Mouse (Mus musculus): ENCODE results near the gene Olfr1411. TPM values are rescaled to one million over a fixed set of nuclear protein-coding genes. Genes with fewer than 3 reads are reported as not detected.
A peak's percentile ranks its signal among the peaks of the same experiment; 100 is the strongest.

The Olfr1411 gene
- not detected for polyA plus RNA-seq (2021)

DNA sequence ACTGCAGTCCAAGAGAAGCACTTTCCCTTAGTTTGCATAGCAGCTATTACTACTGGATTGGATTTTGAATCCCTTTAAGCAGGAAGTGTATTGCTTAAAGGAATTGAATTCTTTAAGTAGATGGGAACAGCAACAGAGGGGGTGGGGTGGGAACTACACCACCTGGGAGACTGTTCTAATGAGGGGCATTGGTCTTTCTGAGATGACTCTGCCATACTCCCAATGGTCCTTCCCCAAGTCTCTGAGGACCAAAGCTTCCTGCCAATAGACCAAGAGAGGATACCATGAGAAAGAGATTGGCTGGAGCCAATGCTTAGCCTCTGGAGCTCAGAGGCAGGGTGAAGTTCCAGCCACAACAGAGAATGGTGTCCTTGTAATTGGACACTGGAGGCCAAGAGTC is at the start of gene Olfr1411:
Gene Olfr1411 (plus strand): TSS at position 301 of the 400 bp plus-strand sequence.
- in situ Hi-C loops (cut with MboI; ENCODE audit: low pct_unique_long_range_greater_than_20kb) = no loop called here
- ChIA-PET CTCF (no interaction called here), POLR2A (no interaction called here)
- H3K27me3 ChIP-seq = peaks cover 30% of the 10 kb centered on the region
- ATAC-seq = no peak
- no peak for DNase-seq (ENCODE audit: low read depth, low spot score)
- no peak for TF ChIP-seq CTCF (IDR thresholded peaks at IDR 0.05)

DNA sequence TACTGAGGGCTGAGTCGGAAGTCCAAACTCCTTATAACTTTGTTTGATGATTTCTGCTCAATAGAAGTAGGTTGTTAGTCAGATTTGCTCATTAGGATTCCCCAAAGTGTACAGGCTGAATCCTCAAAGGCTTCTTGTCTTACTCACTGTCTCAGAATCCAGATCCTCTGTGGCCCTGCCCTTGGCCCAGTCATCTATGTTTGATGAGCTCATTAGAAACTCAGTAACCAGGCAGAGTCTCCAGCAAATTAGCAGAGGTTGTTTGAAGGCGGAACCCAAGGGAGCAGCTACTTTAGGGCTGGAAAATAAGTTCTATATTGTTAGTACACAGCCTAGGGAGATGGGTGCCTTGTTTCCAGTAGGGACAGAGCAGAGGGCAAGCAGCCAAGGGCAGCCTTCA is 48.3 kb upstream of the Olfr1411 start:
- H3K27me3 ChIP-seq = no peaks in the 10 kb centered on the region
- no peak for ATAC-seq
- no peak for TF ChIP-seq CTCF (IDR thresholded peaks at IDR 0.05)
- DNase-seq (ENCODE audit: low read depth, low spot score) = peak; percentile 24
- POLR2A ChIA-PET = no interaction called here
- CTCF ChIA-PET = no interaction called here
- in situ Hi-C loops (cut with MboI; ENCODE audit: low pct_unique_long_range_greater_than_20kb) = no loop called here

DNA sequence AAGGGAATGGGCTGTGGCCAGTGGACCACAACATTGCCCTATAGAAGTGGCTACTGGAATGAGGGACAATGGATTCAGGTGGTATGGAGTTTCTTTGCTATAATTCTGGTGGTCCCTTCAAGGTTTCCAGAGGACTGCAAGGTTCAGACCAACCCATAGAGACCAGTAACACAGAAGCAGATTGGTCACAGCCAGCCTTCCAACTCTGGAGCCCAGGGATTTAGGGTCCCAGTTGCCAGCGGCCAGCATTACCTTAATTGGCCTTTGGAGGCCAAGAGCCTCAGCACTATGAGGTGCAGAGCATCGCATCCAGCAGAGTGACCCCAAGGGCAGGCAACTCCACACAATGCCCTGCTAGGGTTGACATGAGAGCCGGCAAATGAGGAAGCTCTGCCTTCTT is 23.2 kb upstream of the Olfr1411 start, which contains the start of gene Olfr1413:
Gene Olfr1413 (plus strand): TSS at position 301 of the 400 bp plus-strand sequence.
- DNase-seq (ENCODE audit: low read depth, low spot score) (no peak), ATAC-seq (no peak)
- H3K27me3 ChIP-seq = peaks cover 16% of the 10 kb centered on the region
- POLR2A ChIA-PET = no interaction called here
- in situ Hi-C loops (cut with MboI; ENCODE audit: low pct_unique_long_range_greater_than_20kb) = no loop called here
- CTCF ChIA-PET = no interaction called here
- no peak for TF ChIP-seq CTCF (IDR thresholded peaks at IDR 0.05)

DNA sequence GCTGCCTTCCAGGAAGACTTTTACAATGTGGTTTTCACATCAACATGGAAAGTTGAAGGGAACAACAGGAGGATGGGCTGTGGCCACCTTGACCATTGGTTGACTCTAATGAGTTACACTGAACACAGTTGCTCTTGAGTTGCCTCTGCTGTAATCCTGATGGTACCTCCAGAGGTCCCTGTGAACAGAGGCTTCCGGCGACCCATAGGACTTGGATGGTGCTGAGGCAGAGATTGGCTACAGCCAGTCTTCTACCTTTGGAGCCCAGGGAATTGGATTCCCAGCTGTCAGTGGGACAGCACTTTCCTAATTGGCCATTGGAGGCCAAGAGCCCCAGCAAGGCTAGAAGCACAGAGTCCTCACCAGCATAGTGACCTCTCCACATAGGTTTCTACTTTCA is 8.7 kb upstream of the Olfr1411 start, which contains the start of gene Olfr1412:
Gene Olfr1412 (plus strand): TSS at position 301 of the 400 bp plus-strand sequence.
- CTCF ChIA-PET = no interaction called here
- peaks cover 16% of the 10 kb centered on the region for H3K27me3 ChIP-seq
- ATAC-seq (no peak), DNase-seq (ENCODE audit: low read depth, low spot score) (no peak)
- POLR2A ChIA-PET = no interaction called here
- no peak for TF ChIP-seq CTCF (IDR thresholded peaks at IDR 0.05)
- in situ Hi-C loops (cut with MboI; ENCODE audit: low pct_unique_long_range_greater_than_20kb) = no loop called here

DNA sequence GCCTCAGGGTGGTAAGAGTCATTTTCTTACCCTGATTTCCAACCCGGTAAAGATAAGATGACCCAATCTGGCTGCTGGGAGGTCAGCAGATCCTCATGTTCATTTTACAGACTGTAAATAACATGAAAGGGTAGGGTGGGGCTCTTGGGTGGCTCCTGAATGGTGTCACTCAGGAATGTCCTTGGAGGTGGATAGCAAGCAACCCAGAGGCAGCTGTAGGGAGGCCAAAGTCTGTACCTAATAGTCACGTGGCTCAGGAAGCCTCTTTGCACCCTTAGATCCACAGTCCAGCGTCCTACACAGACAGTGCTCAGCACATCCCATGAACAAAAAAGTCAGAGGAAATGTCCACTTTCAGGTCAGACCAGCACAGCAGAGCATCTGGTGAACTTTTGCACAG is 1.8 kb downstream of the Olfr1411 start:
- ChIA-PET POLR2A (no interaction called here), CTCF (no interaction called here)
- in situ Hi-C loops (cut with MboI; ENCODE audit: low pct_unique_long_range_greater_than_20kb) = no loop called here
- peaks cover 33% of the 10 kb centered on the region for H3K27me3 ChIP-seq
- DNase-seq (ENCODE audit: low read depth, low spot score) (no peak), ATAC-seq (no peak)
- no peak for TF ChIP-seq CTCF (IDR thresholded peaks at IDR 0.05)

DNA sequence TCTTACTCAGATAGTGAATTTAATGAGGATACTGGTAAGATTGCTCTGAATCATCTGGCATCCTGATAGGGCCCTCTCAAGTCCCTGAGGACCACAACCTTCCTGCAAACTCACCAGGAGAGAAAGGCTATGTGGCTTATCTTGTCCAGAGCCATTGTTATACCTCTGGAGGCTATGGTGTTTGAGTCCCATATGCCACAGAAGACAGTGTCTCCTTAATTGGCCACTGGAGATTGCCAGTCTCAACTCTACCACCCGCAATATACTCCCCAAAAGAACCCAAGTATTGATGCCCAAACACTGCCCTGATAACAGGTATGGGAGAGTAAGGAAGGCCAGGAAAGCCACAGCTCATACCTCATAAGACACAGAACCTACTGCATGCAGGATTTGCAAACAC is 11.3 kb downstream of the Olfr1411 start, which contains the start of gene Olfr1410:
Gene Olfr1410 (plus strand): TSS at position 301 of the 400 bp plus-strand sequence.
- POLR2A ChIA-PET = no interaction called here
- ATAC-seq (no peak), DNase-seq (ENCODE audit: low read depth, low spot score) (no peak)
- CTCF ChIA-PET = no interaction called here
- TF ChIP-seq CTCF (IDR thresholded peaks at IDR 0.05) = no peak
- H3K27me3 ChIP-seq = peaks cover 30% of the 10 kb centered on the region
- in situ Hi-C loops (cut with MboI; ENCODE audit: low pct_unique_long_range_greater_than_20kb) = loop anchor here (25.0 kb wide), 1 partner anchor 643 kb away; no protein-coding TSS in a partner anchor

DNA sequence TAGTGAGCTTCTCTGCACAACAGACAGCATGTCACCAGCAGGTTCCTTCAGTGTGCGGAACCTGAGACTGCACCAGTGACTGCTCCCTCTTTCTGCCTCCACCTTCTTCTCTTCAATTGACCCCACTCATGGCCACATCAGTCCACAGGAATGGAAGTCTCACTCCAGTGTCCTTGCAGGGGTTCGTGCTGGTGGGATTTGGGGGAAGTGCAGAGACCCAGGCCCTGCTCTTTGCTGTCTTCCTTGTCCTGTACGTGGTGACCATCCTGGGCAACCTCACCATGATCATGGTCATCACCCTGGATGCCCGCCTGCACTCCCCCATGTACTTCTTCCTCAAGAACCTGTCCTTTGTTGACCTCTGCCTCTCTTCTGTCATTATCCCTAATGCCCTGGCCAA is 13.5 kb downstream of the Olfr1411 start:
- peaks cover 29% of the 10 kb centered on the region for H3K27me3 ChIP-seq
- ChIA-PET CTCF (no interaction called here), POLR2A (no interaction called here)
- DNase-seq (ENCODE audit: low read depth, low spot score) = no peak
- in situ Hi-C loops (cut with MboI; ENCODE audit: low pct_unique_long_range_greater_than_20kb) = loop anchor here (25.0 kb wide), 1 partner anchor 645 kb away; no protein-coding TSS in a partner anchor
- TF ChIP-seq CTCF (IDR thresholded peaks at IDR 0.05) = no peak
- no peak for ATAC-seq

DNA sequence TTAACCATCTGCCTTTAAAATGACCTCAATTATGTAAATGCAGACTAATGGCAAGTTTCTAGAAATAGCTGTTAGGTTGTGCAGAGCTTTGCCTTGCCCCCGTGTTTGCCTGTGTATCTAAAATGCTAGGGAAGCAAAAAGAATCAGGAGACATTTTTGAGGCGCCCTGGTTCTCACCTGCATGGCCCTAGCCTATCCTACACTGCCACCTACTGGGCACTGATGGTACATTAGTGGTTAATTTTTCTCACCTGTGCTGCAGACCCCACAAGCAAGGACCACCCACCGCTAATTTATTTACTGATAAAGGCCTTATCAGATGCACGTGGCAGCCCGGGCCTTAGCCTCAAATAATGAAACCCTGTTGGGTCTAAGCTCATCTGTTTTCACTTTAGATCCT is 16.8 kb downstream of the Olfr1411 start:
- in situ Hi-C loops (cut with MboI; ENCODE audit: low pct_unique_long_range_greater_than_20kb) = loop anchor here (5.0 to 25.0 kb wide), 2 partner anchors 79 to 649 kb away; no protein-coding TSS in a partner anchor
- TF ChIP-seq CTCF (IDR thresholded peaks at IDR 0.05) = peak; percentile 90
- peaks cover 18% of the 10 kb centered on the region for H3K27me3 ChIP-seq
- DNase-seq (ENCODE audit: low read depth, low spot score) = no peak
- no peak for ATAC-seq
- ChIA-PET POLR2A (no interaction called here), CTCF (interaction anchor here (0.7 to 4.4 kb wide), 4 partner anchors 37 to 292 kb away, joined by 3 to 17 read pairs (median 4); partner anchors contain the start of genes Ankmy1 and Otos)

DNA sequence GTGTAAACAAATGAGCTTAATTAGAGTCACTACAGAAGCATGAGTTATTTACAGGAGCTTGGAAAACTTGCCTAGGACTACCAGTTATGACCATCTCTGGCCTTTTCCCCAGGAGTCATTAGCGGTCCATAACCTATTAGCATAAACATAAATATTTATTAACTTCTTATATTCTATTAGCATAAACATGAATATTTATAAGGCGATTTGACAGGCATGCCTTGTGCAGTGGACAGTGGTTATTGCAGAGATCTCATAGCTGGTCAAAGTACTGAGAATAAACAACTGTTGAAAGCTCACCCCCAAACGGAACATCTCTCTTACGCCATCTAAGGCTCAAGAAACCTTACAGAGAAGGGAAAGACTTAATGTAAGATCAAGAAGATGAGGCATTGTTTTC is 19.0 kb downstream of the Olfr1411 start:
- ChIA-PET CTCF (interaction anchor here (2.2 to 4.4 kb wide), 4 partner anchors 18 to 221 kb away, joined by 5 to 17 read pairs (median 12); partner anchors contain the start of gene Otos), POLR2A (no interaction called here)
- ATAC-seq (no peak), DNase-seq (ENCODE audit: low read depth, low spot score) (no peak)
- H3K27me3 ChIP-seq = peaks cover 18% of the 10 kb centered on the region
- in situ Hi-C loops (cut with MboI; ENCODE audit: low pct_unique_long_range_greater_than_20kb) = loop anchor here (5.0 to 25.0 kb wide), 2 partner anchors 81 to 651 kb away; no protein-coding TSS in a partner anchor
- no peak for TF ChIP-seq CTCF (IDR thresholded peaks at IDR 0.05)

DNA sequence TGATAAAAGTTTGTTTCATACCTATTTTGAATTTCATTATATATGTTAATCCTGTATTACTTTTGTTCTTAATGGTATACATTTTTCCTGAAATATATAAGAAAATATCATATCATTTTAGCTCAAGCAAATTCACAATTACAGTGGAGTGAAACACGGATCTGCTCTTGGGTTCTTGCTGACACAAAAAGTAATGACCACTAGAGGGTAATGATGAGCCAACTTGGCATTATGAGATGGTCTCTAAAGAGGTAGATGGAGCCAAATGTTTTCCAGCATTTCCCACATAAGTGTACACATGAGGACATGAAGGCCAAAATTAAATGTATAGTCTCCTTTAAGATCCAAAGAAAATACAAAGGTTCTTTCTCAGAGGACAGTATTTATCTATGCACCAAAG is 20.3 kb downstream of the Olfr1411 start:
- in situ Hi-C loops (cut with MboI; ENCODE audit: low pct_unique_long_range_greater_than_20kb) = loop anchor here (5.0 to 25.0 kb wide), 2 partner anchors 82 to 652 kb away; no protein-coding TSS in a partner anchor
- no peak for ATAC-seq
- ChIA-PET CTCF (interaction anchor here (1.0 to 4.4 kb wide), 6 partner anchors 16 to 220 kb away, joined by 3 to 17 read pairs (median 7); partner anchors contain the start of genes Cops9 and Otos), POLR2A (no interaction called here)
- H3K27me3 ChIP-seq = peaks cover 11% of the 10 kb centered on the region
- DNase-seq (ENCODE audit: low read depth, low spot score) = no peak
- TF ChIP-seq CTCF (IDR thresholded peaks at IDR 0.05) = peak; percentile 62

DNA sequence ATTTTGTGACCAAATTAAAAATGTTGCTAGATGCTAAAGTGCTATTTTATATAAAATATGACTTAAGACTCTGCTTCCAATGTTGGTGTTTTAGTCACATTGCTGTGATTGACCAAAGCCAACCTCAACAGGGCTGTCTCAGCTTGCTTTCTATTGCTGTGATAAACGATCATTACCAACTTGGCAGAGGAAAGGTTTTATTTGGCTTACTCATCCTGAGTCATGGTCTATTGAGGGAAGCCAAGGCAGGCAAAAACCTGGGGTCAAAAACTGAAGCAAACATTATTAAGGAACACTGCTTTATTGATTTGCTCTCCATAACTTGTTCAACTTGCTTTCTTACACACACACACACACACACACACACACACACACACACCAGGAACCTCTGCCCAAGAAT is 21.8 kb downstream of the Olfr1411 start:
- H3K27me3 ChIP-seq = no peaks in the 10 kb centered on the region
- in situ Hi-C loops (cut with MboI; ENCODE audit: low pct_unique_long_range_greater_than_20kb) = loop anchor here (25.0 kb wide), 1 partner anchor 654 kb away; no protein-coding TSS in a partner anchor
- no peak for TF ChIP-seq CTCF (IDR thresholded peaks at IDR 0.05)
- ATAC-seq (peak; percentile 41), DNase-seq (ENCODE audit: low read depth, low spot score) (no peak)
- ChIA-PET CTCF (interaction anchor here (0.8 to 3.5 kb wide), 3 partner anchors 18 to 218 kb away, joined by 3 to 9 read pairs (median 9); partner anchors contain the start of gene Otos), POLR2A (interaction anchor here (0.6 kb wide), 1 partner anchor 594 kb away, joined by 4 read pairs; no protein-coding TSS in a partner anchor)
